Mouse (Mus musculus) embryo, embryonic 9.5 days (tissue): Measurements from ENCODE around the gene Rnf5.

Source experiments
- DNase-seq: peaks from one replicate; pipeline ENCODE4 v3.0.0-alpha.2; 2017; ENCODE audit errors: extremely low spot score

Gene Rnf5

DNA sequence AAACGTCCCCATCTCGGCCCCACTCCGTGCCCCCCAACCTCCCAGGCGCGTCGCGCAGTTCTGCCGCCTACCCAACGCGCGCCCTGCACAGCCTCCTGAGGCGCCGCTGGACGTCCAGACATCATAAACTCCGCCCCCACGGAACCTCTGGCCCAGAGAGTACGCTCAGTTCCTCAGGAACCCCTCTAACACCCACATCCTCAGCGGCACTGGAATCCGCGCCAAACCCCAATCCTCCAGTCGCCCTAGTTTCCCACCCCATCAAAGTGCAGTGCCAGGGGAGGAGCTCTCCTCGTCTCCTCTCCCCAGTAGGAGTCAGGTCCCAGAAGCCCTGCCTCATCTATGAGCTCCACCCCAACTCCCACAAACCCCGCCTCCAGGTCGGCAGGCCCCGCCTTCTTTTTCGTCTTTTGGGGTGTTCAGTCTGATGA, 28.8 kb upstream of the Rnf5 start:
- DNase-seq = peak; percentile 69

DNA sequence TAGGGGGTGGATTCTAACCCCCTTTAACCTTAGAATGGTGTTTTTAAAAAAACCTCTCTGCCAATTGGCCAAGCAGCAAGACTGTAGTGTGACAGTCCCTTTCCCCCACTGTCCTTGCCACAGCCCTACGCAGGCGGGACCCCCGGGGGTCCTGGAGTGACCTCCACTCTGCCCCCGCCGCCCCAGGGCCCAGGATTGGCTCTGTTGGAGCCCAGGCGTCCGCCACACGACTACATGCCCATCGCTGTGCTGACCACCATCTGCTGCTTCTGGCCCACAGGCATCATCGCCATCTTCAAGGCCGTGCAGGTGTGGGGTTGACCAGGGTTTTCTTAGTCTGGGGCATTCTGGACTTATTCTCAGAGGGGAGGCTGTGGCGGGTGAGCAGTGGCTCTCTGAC, 28.2 kb upstream of the Rnf5 start:
- DNase-seq = no peak

DNA sequence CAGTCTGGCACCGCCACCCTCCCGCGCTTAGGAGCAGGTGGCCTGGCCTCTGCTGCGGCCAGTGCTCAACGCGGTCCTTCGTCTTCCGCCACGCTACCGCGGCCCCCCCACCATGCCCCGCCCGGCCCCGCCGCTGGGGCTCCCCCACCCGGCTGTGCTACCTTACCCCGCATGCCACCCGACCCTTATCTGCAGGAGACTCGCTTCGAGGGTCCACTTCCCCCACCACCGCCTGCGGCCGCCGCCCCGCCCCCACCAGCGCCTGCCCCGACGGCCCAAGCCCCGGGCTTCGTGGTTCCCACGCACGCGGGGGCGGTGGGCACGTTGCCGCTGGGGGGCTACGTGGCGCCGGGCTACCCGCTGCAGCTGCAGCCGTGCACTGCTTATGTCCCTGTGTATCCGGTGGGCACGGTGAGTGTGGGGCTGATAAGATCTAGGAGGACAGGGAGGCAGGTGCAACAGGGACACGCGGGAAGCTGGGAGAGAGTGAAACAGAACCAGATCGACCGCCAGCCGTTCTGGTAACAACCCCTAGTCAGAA, 27.3 kb upstream of the Rnf5 start:
- DNase-seq = no peak

DNA sequence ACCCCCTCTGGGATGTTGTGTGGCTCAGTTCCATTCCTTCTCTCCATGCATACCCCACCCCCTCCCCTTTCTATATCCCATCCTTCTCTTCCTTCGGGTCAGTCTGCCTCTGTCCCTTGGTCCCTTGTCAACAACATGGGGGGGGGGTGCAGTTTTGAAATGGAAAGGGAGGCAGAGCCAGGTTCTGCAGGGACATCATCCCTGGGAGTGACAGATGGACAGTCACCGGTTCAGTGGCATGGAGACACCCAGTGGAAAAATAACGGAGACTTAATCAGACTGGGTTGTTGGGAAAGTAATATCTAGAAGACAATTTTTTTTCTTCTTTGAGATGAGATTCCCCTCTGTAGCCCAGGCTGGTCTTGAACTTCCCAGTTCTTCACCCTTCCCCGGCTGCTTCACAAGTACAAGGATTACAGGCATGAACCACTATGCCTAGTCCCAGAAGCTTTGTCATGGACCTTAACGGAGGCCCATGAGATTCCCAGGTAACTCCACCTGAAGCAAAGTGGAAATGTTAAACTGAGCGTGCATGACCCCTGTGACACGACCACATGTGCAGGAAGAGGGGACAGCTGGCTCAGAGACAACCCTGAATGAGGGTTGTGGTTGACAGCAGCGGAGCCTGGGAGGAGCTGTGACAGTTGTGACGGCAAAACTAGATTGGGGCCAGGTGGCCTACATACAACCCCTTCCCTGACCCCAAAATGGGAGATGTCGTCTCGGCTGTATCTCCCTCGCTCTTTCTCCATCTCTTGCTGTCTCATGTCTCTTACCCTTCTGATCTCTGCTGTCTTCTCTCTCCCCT, 26.5 kb upstream of the Rnf5 start:
- no peak for DNase-seq

DNA sequence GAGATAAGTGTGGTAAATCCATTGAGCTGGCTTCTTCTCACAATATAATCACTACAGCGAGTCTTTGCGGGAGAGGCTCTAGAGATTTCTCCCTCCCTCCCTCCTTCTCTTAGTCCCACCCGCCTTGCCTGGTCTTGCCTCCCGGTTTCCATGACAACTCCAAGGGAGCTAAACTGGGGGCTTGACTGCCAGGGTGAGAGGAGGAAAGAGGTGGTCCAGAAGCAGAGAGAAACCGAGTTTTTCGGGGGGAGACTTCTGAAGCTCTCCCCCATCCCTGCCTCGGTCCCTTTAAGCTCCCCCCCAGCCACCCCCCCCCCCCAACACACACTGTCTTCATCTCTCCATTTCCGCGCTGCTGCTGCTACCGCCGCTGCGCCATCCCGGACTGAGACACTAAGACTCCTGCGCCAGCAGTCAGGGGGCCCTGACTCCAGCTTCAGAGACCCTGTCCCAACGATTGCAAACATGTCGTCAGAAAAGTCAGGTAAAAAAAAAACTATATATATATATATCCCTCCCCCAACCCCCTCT, 25.8 kb upstream of the Rnf5 start, which contains the start of gene Prrt1:
Gene Prrt1, plus strand, starts transcription at position 313 of the 531 bp plus-strand sequence.
- DNase-seq = peak; percentile 41

DNA sequence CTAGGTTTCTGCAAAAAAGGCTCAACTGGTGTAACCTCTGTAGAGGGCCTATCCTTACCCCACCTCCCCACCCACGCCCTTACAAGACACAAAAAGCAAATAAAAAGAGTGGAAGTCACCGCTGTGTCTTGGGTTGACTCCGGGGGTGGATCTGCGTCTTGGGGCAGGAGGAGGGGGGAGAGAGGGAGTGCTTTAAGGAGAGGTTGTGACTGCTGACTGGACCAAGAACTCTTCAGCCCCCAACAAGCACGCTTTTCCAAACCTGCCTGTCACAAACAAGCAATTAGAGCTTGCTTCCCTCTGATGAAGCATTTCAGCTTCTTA, 25.1 kb upstream of the Rnf5 start:
- no peak for DNase-seq

DNA sequence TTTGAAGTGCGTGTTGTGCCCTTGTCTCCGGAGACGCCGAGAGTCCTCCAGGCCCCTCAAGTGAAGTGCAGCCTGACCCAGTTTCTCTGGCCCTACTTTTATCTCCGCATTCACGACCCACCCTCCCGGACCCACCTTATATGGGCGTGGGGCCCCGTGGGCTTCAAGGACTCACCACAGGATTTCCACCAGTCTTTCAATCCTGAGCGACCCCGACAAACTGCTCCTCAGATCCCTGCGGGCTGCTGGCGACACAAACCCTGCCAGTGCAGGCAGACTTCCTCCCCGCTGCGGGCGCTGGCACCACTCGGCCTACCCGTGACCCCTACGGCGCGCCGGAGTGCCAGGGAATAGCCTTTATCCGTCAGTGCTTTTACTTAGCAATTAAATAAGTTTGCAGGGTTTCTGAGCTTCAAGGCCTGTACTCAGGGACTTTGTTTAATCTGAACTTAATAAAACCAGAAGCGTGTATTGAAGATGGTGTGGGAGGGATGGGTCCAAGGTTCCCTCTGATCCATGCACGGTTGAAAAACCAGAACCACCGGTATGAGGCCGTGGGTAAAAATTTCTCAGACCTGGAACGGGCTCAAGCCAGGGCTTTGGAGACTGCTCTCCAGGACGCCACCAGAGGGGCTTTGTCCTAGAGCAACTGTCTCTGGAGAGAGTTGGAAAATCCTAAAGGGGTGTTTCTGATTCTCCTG, 24.6 kb upstream of the Rnf5 start, which contains the start of gene Ppt2:
Gene Ppt2, minus strand, starts transcription at position 568 of the 701 bp plus-strand sequence.
- DNase-seq = no peak

DNA sequence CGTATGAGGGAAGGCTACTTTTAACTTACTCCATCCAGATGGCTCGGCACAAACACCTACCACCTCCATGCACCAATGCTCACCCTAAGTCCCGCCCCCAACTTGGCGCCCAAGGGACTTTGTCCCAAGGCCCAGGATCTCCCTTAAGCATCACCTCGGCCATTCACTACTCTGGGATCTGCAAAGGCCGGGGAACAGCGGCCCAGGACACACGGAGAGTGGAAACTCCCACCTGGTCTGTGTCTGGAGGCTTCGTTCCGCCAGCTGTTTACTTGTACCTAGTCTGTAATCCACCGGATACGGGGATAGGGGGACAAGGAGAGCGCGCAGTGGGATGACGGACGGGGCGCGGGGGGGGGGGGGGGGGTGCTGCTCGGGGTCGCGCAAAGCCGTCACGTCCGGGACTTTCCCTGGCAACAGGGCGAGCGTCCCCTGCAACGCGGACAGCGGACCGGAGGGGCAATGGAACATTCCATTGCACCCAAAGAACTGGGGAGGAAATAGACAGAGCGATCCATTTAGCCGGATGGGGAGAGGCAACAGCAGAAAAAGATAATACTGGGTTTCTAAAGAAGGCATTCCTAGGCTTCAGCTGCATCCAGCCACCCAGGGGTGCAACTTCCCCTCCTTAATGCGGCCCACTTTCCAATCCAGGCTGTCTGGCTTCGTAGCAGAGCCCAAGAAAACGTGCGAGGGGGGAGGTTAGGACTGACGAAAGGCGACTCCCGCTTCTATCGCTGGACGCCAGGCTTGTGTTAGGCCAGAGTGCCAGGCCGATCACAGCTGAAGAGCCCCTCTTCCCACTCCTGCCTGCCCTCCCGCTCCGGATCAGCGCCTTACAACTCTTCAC, 23.8 kb upstream of the Rnf5 start:
- DNase-seq = peak; percentile 92

DNA sequence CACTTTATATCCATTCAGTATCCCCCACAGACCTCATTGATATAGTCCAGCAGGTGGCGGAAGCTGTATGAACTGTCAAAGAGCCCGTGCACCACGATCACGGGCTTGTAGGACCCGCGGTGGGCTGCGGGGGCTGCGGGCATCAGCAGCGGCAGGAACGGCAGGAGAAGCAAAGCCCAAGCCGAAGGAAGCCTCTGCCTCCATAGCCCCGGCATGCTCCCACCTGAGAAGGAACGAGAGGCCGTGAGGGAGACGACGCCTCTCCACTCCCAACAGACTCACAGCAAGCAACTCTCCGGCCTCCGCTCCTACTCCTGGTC, 23.2 kb upstream of the Rnf5 start:
- peak; percentile 51 for DNase-seq

DNA sequence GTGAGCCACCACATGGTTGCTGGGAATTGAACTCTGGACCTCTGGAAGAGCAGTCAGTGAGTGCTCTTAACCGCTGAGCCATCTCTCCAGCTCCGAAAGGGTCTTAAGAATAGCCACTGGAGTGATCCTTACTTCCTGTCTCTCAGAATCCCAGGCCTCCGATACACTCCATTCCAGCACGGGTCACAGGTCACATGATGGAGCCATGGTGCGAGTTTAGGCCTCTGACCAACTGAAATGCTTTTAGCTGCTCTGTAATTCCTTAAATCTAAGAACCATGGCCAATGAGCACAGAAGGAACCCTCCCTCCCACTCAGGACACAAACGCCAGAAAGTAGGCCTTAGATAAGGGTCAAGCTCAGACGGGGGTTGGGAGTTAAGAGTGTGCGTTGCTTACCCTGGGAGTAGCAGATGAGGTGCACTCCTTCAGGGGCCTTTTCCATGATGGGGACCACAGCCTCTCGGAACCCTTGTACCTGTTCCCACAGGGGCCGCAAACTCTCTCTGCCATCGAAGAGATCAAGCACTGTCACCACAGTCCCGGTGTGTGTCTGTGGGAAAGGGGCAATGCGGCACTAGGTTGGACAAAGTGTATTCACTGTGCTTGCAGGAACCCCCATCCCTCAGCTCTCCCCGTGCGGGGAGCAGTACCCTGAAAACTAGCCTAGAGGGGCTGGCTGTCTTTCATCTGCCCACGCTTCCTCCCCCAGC, 22.7 kb upstream of the Rnf5 start:
- no peak for DNase-seq

DNA sequence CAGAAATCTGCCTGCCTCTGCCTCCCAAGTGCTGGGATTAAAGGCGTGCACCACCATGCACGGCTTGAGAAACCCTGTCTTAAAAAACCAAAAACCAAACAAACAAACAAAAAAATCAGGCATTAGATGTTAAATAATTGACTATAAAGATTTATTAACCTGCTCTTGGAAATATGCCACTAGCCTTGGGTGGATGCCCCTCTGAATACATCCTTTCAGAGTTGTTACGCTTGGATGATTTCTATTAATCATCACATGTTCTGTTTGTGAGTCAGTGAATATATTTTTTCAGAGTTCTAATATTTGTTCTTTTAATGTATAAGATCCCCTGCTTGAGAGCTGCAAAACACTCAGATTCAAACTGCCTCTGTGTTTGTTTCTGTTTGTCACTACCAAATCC, 21.5 kb upstream of the Rnf5 start:
- no peak for DNase-seq

DNA sequence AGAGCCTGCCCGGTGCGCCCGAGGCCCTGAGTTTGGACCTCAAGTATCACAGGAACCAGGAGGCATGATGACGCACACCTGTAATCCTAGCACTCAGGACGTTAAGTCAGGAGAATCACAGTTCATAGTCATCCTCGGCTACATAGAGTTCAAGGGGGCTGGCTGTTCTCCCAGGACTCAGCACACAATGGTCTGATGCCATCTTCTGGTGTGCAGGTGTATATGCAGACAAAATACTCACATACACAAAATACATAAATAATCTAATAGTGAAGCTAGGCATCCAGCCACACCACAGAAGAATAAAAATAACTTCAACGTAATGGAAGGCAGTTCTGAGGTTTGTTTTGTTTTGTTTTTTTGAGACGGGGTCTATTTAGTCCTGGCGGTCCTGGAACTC, 19.7 kb upstream of the Rnf5 start:
- DNase-seq = no peak

DNA sequence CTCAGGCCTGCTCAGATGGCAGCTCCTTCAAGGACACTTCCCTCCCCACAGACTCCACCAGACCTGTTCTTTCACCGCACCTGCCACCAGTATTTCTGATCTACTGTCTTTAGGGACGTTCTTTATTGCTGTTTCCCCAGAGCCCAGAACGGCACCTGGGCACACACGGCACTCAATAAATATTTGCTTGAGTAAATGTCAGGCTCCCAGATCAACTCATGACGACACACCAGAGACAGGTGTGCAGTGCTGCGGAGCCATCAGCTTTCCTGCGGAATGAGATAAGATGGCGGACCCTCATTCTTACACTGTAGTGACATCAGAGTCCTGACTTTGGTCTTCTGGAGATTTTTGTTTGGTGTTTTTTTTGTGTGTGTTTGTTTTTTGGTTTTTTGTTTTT, 17.5 kb upstream of the Rnf5 start:
- no peak for DNase-seq

DNA sequence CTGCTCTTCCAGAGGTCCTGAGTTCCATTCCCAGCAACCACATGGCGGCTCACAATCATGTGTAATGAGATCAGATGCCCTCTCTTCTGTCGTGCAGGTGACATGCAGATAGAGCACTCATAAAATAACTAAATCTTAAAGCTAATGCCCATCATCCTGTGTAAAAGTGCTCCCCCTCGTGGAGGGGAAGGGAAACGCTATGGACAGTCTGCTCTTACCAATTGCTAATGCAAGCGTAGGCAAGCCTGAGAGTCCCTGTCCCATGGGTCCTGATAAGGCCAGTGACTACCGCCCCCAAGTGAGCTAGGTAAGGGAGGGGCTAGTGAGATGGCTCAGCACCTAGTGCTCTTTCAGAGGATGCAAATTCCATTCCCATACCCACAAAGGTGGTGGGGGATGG, 15.5 kb upstream of the Rnf5 start:
- peak; percentile 63 for DNase-seq

DNA sequence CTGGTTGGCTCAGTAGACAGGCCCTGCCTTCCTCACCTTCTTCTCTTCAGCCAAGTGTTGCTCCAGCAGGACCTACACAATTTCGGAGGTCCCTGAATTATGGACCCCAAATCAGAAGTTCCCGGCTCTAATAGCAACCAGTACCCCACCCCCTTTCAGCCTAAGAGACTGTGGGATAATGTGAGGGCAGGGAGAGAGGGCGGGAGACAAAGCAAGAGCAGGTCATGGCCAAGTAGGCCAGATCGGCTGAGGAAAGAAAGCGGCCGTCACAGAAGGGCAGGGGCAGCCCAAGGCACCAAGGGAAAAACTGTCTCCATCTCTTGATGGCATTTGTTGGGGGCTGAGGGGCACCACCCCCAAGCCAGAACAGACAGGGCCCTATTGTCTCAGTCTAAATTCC, 12.4 kb upstream of the Rnf5 start, which contains the start of gene Egfl8:
Gene Egfl8, minus strand, starts transcription at position 101 of the 400 bp plus-strand sequence.
- DNase-seq = no peak

DNA sequence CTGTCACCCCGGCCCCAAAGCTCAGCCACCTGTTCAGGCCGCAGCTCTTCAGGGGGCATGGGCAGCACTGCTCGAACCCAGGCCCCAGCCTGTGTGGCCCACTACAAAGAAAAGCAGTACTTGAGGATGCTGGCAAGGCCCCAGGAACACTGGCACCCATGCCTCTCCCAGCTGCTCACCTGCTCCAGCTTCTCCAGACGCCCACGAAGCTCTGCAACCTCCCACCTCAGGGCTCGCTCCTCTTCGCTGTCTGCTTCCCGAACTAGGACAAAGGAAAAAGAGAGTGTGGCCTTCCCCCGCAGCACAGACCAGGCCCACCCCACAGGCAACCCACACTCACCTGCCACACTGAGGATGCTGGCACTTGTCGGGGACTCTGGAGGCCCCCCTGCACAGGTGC, 10.3 kb upstream of the Rnf5 start:
- DNase-seq = no peak

DNA sequence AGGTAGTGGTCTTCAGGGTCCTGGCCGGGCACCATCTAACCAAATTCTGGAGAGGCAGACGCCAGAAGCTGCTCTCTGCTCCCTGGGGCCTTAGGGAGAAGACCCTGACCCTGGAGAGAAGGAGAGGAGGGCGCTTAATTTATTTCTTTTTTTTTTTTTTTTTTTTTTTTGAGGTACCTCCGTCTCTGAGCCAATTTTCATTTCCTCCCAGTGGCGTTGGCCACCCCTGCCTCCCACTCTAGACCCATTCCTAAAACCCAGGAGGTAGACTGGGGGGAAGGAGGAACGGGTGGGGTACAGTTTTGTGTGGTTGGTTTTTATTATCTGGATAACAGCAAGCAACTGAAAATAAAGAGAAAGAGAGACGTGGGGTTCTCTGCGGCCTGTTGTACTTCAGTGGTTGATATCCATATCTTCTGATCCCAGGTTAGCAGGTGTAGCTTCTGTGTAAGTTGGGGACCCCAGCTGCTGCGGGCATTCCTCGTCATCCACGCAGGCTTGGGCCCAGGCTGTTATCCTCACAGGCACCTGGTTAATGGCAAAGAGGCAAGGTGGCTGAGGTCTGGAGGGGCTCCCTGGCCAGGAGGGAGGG, 9.7 kb upstream of the Rnf5 start:
- DNase-seq = no peak

DNA sequence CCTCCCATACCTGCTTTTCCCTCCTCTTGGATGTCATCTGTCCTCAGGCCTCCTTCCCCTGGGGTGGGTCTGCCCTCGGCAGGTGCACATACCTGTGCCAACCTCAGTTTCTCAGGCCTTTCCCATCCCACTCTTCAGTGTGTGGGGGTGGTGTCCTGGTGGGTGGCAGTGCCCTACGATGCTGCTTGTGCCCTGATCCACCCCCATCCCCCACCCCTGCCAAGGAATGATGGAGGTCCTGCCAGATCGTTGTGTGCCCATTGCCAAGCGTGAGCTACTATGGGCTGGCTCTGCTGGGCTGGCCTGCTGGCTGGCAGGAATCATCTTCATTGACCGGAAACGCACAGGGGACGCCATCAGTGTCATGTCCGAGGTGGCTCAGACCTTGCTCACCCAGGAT, 7.6 kb upstream of the Rnf5 start:
- no peak for DNase-seq

DNA sequence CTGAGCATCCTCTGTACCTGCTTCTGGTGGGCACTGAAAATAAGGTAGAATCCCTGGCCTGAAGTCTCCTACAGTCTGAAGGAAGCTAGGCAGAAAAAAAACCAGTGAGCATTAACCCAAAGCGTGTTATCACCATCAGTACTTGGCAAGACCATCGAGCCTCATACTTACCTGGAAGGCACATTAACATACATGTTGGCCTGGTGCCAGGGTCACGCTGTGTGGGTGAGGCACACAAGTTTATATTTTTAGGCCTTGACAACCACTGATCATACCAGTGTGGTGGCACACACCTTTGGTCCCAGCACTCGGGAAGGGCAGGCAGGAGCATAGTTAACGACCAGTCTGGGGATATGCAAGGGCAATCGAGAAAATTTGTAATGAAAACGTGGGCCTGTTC, 4.5 kb upstream of the Rnf5 start:
- DNase-seq = no peak

DNA sequence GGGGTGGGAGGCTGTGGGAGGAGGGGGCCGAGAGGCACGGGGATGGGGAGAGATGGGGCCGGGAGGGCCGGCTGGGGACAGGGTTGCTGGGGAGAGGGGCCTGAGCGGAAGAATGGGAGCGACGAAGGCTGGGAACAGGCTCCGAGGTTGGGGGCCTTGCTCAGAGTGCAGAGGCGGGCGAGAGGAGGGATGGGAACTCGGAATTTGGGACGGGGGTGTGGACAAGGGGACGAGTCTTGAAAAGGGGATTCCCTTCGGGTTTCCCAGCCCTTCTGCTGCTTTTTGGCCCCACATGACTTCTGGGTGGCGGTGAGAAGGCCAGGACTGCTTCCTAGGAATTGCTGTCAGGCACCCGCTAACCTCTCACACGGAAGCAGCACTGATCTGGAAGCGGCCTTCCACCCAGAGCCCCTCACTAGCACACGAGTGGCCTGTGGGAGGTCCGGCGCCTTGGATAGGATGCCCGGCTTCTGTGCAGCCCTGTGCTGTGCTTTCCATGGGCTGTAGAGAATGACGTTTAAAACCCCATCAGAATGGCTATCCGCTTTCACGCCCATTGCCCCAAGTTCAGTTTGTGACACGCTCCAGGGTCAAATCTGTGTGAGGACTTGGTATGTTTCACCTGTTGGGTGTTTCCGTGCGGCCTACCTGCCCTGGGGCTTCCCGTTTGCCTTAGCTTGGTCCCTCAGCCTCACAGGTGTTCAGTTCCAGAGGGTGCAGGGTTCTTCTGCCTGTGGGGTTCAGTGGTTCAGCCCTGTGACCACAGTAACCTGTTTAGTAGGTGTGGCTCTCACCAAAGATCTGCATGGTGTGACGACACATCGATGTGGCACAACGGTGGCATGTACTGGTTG, 2.9 kb upstream of the Rnf5 start:
- no peak for DNase-seq
